Comparison of ENCODE assay signal across 21 mouse cellular contexts in the genomic region with DNA sequence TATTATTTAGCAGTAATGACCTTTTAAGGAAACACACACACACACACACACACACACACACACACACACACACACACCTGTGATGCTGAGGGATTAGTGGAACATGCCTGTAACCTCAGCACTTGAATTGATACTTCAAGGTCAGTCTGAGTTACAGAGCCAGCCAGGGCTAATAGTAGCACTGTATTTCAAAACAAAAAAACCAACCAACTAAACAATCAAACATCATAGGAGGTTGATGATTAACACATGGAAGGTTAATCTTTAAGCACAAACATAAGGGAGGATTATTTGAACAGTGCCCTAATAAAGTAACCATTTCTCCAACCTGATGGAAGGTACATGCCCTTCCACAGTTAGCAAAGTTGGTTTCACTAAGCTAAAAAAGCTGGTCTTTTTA. TPM values are rescaled to one million over a fixed set of nuclear protein-coding genes. Genes with fewer than 3 reads are reported as not detected.
DNase-seq lines count a peak whose midpoint lies in the region; ATAC-seq and TF ChIP-seq lines count a peak whose summit lies in the region.
"Had no signal": no experiment of that assay in that cellular context is flagged by ENCODE, and none has a peak within 500 bp of the region (broad histone marks: within the 10 kb centered on the region; RNA-seq: fewer than 3 reads in every experiment).

No protein-coding gene starts in this region.

- no peaks in the 10 kb centered on the region for H3K36me3 ChIP-seq in intestine, embryonic 15.5 days
- peaks cover 5% of the 10 kb centered on the region for H3K36me3 ChIP-seq in kidney, adult 2 months (ENCODE audit: control insufficient read depth, insufficient read depth, low read length)
- peaks cover 11% of the 10 kb centered on the region for H3K36me3 ChIP-seq in stomach, embryonic 14.5 days (ENCODE audit: control insufficient read depth, insufficient read depth, low read length)
- peaks cover 3% of the 10 kb centered on the region; the same call in 1 of the 2 replicates for H3K36me3 ChIP-seq in heart, adult 2 months (ENCODE audit: control insufficient read depth, insufficient read depth, low read length)

- no peak overlapping the region for H3K27ac ChIP-seq in intestine, embryonic 15.5 days
- H3K27ac ChIP-seq in kidney, adult 2 months (ENCODE audit: insufficient read depth, low read depth, low read length) = peak overlapping the region; percentile 80
- no peak overlapping the region for H3K27ac ChIP-seq in stomach, embryonic 14.5 days (ENCODE audit: low read length)
- H3K27ac ChIP-seq in heart, adult 2 months = no peak overlapping the region
- H3K27ac ChIP-seq: embryonic facial prominence, embryonic 13.5 days; forebrain, embryonic 15.5 days; hindbrain, postnatal 0 days; limb, embryonic 15.5 days; midbrain, embryonic 15.5 days; neural tube, embryonic 15.5 days had no signal

- intact Hi-C loops in heart, adult 2 months (cut with DNase I) = no loop called here

- H3K9ac ChIP-seq in intestine, embryonic 15.5 days = no peak overlapping the region
- no peak overlapping the region for H3K9ac ChIP-seq in stomach, embryonic 14.5 days (replicated peaks; ENCODE audit: low read depth, low read length)
- H3K9ac ChIP-seq in heart, adult 2 months (ENCODE audit: low read depth, low read length) = no peak overlapping the region
- H3K9ac ChIP-seq: embryonic facial prominence, embryonic 13.5 days; forebrain, embryonic 15.5 days; limb, embryonic 15.5 days; midbrain, embryonic 15.5 days; neural tube, embryonic 15.5 days had no signal

- peak; percentile 87 for ATAC-seq in intestine, embryonic 15.5 days
- peak; percentile 72 for ATAC-seq in stomach, embryonic 14.5 days (ENCODE audit: insufficient number of reproducible peaks, insufficient read depth, low FRiP score, low read depth)
- ATAC-seq in activated CD4-positive, CD25-positive, alpha-beta regulatory T cell, adult 4 months = no peak
- ATAC-seq: forebrain, embryonic 15.5 days; hindbrain, postnatal 0 days; midbrain, embryonic 15.5 days had no signal

- no peak for TF ChIP-seq EP300 in heart, adult 2 months (IDR thresholded peaks at IDR 0.05; ENCODE audit: insufficient read depth, low read depth, low read length)

- TF ChIP-seq CTCF in kidney, adult 2 months (conservative IDR thresholded peaks at IDR 0.05; ENCODE audit: insufficient read depth, insufficient read length, low read depth, low read length) = no peak
- no peak for TF ChIP-seq CTCF in heart, adult 2 months (IDR thresholded peaks at IDR 0.05)

- no peak overlapping the region for H3K4me2 ChIP-seq in intestine, embryonic 15.5 days (replicated peaks)
- no peak overlapping the region for H3K4me2 ChIP-seq in stomach, embryonic 14.5 days (replicated peaks; ENCODE audit: low read depth, low read length)
- H3K4me2 ChIP-seq: embryonic facial prominence, embryonic 13.5 days; forebrain, embryonic 15.5 days; limb, embryonic 15.5 days; midbrain, embryonic 15.5 days; neural tube, embryonic 15.5 days had no signal

- no peaks in the 10 kb centered on the region for H3K9me3 ChIP-seq in intestine, embryonic 15.5 days
- H3K9me3 ChIP-seq in stomach, embryonic 14.5 days (ENCODE audit: control insufficient read depth, low read depth, low read length) = no peaks in the 10 kb centered on the region
- H3K9me3 ChIP-seq: embryonic facial prominence, embryonic 13.5 days; forebrain, embryonic 15.5 days; limb, embryonic 15.5 days; megakaryocyte, embryonic 14.5 days; midbrain, embryonic 15.5 days; neural tube, embryonic 15.5 days had no signal

- no peaks in the 10 kb centered on the region for H3K27me3 ChIP-seq in intestine, embryonic 15.5 days (replicated peaks)
- no peaks in the 10 kb centered on the region for H3K27me3 ChIP-seq in kidney, adult 2 months (replicated peaks; ENCODE audit: control insufficient read depth, insufficient read depth, low read length)
- H3K27me3 ChIP-seq in stomach, embryonic 14.5 days (ENCODE audit: control insufficient read depth, insufficient read depth, low read length) = no peaks in the 10 kb centered on the region
- no peaks in the 10 kb centered on the region for H3K27me3 ChIP-seq in heart, adult 2 months (ENCODE audit: control insufficient read depth, insufficient read depth, low read length)
- H3K27me3 ChIP-seq: embryonic facial prominence, embryonic 13.5 days; forebrain, embryonic 15.5 days; limb, embryonic 15.5 days; megakaryocyte, embryonic 14.5 days; midbrain, embryonic 15.5 days; neural tube, embryonic 15.5 days had no signal

- H3K4me1 ChIP-seq in intestine, embryonic 15.5 days (replicated peaks) = no peaks in the 10 kb centered on the region
- H3K4me1 ChIP-seq in kidney, adult 2 months (ENCODE audit: control insufficient read depth, insufficient read depth, low read length) = peaks cover 2% of the 10 kb centered on the region; the same call in 1 of the 2 replicates
- no peaks in the 10 kb centered on the region for H3K4me1 ChIP-seq in stomach, embryonic 14.5 days (ENCODE audit: control insufficient read depth, insufficient read depth, low read length)
- no peaks in the 10 kb centered on the region for H3K4me1 ChIP-seq in heart, adult 2 months (ENCODE audit: control insufficient read depth, insufficient read depth, low read length)
- H3K4me1 ChIP-seq: embryonic facial prominence, embryonic 13.5 days; forebrain, embryonic 15.5 days; limb, embryonic 15.5 days; midbrain, embryonic 15.5 days had no signal

- H3K4me3 ChIP-seq in intestine, embryonic 15.5 days (replicated peaks) = no peak overlapping the region
- no peak overlapping the region for H3K4me3 ChIP-seq in kidney, adult 2 months (ENCODE audit: insufficient read depth, low read depth, low read length)
- no peak overlapping the region for H3K4me3 ChIP-seq in stomach, embryonic 14.5 days (ENCODE audit: low read depth, low read length)
- H3K4me3 ChIP-seq in heart, adult 2 months = no peak overlapping the region
- H3K4me3 ChIP-seq: embryonic facial prominence, embryonic 13.5 days; forebrain, embryonic 15.5 days; limb, embryonic 15.5 days; megakaryocyte, embryonic 14.5 days; midbrain, embryonic 15.5 days; neural tube, embryonic 15.5 days had no signal

- peak; percentile 73 for DNase-seq in kidney, adult 2 months
- DNase-seq in kidney, postnatal 36 days = peak; percentile 31 to 56
- no peak for DNase-seq in right cerebral cortex, adult 18-20 months
- DNase-seq in heart, adult 2 months = no peak
- DNase-seq: adrenal gland, adult 2 months; cerebellum, postnatal 10 days; gastrocnemius, postnatal 14 days; heart, adult 18-20 months; layer of hippocampus, postnatal 36 days; right cerebral cortex, postnatal 25 days; thymus, postnatal 14 days had no signal

- TF ChIP-seq POLR2A in kidney, adult 2 months (IDR thresholded peaks at IDR 0.05; ENCODE audit: low read depth, low read length) = no peak
- no peak for TF ChIP-seq POLR2A in heart, adult 2 months (IDR thresholded peaks at IDR 0.05; ENCODE audit: insufficient read depth, low read depth, low read length)

- H3K79me2 ChIP-seq in heart, adult 2 months (replicated peaks; ENCODE audit: control insufficient read depth, insufficient read depth, low read length) = no peaks in the 10 kb centered on the region

RNA-seq across cellular contexts. Expression of a gene that starts 53.0 kb away (rescaled TPM):
- polyA plus RNA-seq in intestine, embryonic 15.5 days (2015; fragmentation: Nextera tagmentation; extraction: Ambion mirVana) = 0.92 TPM in 2 replicates
- polyA plus RNA-seq in kidney, adult 2 months (2012; rRNA removed) = 1.4 and 1.7 TPM in 2 replicates
- polyA plus RNA-seq in stomach, embryonic 14.5 days (2014; fragmentation: Nextera tagmentation; extraction: Ambion mirVana) = 2.5 and 2.6 TPM in 2 replicates
- polyA plus RNA-seq in activated CD4-positive, CD25-positive, alpha-beta regulatory T cell, adult 4 months (2017; shearing (Covaris generic)) = not detected
- 1 to 10 TPM; 1.4 to 1.5 TPM for total RNA-seq in heart, adult 2 months (2021)
- polyA plus RNA-seq in heart, adult 2 months (2012; rRNA removed) = 2.2 and 2.7 TPM in 2 replicates

Comparison
In these comparisons a context has a peak if more than half of its experiments do, and no peak if none do; other contexts are left out.
1. DNase-seq: peak in kidney, adult 2 months (single experiment) and kidney, postnatal 36 days (2 of 2); none in right cerebral cortex, adult 18-20 months (single experiment) and heart, adult 2 months (0 of 2).